Mouse (Mus musculus): ENCODE data around the gene Sv2a.

DNA sequence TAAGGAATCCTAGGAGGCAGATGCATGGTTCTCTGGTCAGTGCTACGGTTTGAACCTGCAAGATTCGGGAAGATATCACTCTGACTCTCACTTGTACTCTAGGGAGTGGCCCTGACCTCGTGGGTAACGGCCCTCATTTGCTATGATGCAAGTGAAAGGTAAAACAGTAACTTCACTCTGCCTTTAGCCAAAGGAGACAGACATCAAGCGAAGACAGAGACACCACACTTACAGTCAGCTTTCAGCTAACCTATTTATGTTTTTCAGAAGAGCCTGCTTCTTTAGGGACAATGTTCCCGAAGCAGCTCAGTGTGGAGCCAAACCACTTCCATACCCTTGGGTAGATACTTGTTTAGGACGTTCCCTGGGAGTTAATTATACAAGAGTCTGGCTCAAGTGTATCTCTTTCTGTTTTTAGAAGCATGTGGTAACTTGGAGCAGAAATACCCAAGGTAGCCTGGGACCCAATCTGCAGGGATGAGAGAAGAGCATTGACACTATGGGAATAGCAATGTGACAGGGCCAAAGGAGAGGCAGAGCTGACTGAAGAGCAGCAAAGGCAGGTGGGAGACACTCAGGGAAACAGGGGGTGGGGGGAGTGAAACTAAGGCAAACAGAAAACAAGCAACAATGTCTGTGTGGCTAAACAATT, 63.1 kb downstream of the Sv2a start:
- TF ChIP-seq CTCF (IDR thresholded peaks at IDR 0.05; ENCODE audit: borderline replicate concordance, insufficient read depth, low read depth, low read length): no peak
- no peak for TF ChIP-seq POLR2A (IDR thresholded peaks at IDR 0.05; ENCODE audit: borderline replicate concordance, insufficient read depth, low read length)
